Mouse (Mus musculus): ENCODE data around the gene Rasal2. TPM values are rescaled to one million over a fixed set of nuclear protein-coding genes. Genes with fewer than 3 reads are reported as not detected.

The Rasal2 gene
- polyA plus RNA-seq, 1 experiment, result 4.1 TPM

GRCm38 (mm10) chr1:157285366-157285765 is 127.0 kb downstream of the Rasal2 start:
- no peak for TF ChIP-seq TCF3 (IDR thresholded peaks at IDR 0.05; ENCODE audit: insufficient read length, low read depth)
- TF ChIP-seq POLR2AphosphoS2 (IDR thresholded peaks at IDR 0.05; ENCODE audit: insufficient read length, low read depth), result no peak
- Histone ChIP-seq H3K36me3 (ENCODE audit: control insufficient read depth, insufficient read depth) (no peaks in the 10 kb centered on the region), H3ac (ENCODE audit: control insufficient read depth, insufficient read length) (no peak overlapping the region), H3K79me2 (ENCODE audit: control insufficient read depth, insufficient read depth) (no peaks in the 10 kb centered on the region), H3K27me3 (ENCODE audit: control insufficient read depth, insufficient read depth, insufficient read length) (no peaks in the 10 kb centered on the region), H3K4me3 (no peak overlapping the region), H3K4me2 (ENCODE audit: low read depth) (no peak overlapping the region)

- no peaks in the 10 kb centered on the region for H3K36me3 ChIP-seq (ENCODE audit: control insufficient read depth, insufficient read depth)
- H3K79me2 ChIP-seq (ENCODE audit: control insufficient read depth, insufficient read depth), result no peaks in the 10 kb centered on the region
- no peak overlapping the region for H3K4me2 ChIP-seq (ENCODE audit: low read depth)
- H3ac ChIP-seq (ENCODE audit: control insufficient read depth, insufficient read length), result no peak overlapping the region
- no peak overlapping the region for H3K4me3 ChIP-seq
- no peaks in the 10 kb centered on the region for H3K27me3 ChIP-seq (ENCODE audit: control insufficient read depth, insufficient read depth, insufficient read length)
- no peak for TF ChIP-seq SRF (IDR thresholded peaks at IDR 0.05; ENCODE audit: control insufficient read depth, insufficient read length, low read depth)
Measured at GRCm38 (mm10) chr1:157280781-157281180, 131.6 kb downstream of the Rasal2 start.

- no peaks in the 10 kb centered on the region for H3K79me2 ChIP-seq (ENCODE audit: control insufficient read depth, insufficient read depth)
- no peaks in the 10 kb centered on the region for H3K27me3 ChIP-seq (ENCODE audit: control insufficient read depth, insufficient read depth, insufficient read length)
- TF ChIP-seq POLR2AphosphoS2 (IDR thresholded peaks at IDR 0.05; ENCODE audit: insufficient read length, low read depth) (no peak), E2F4 (IDR thresholded peaks at IDR 0.05; ENCODE audit: insufficient read depth) (no peak), MYOG (IDR thresholded peaks at IDR 0.05; ENCODE audit: control insufficient read depth in 1 of 3, insufficient read depth in 1 of 3, insufficient read length in 2 of 3, low read depth in 2 of 3) (no peak), MAX (IDR thresholded peaks at IDR 0.05; ENCODE audit: low read depth) (no peak), POLR2A (IDR thresholded peaks at IDR 0.05; ENCODE audit: insufficient read length, low read depth) (no peak), TCF3 (IDR thresholded peaks at IDR 0.05; ENCODE audit: insufficient read length, low read depth) (no peak), MYOD1 (IDR thresholded peaks at IDR 0.05; ENCODE audit: control insufficient read depth in 1 of 3, insufficient read length in 2 of 3, low read depth in 2 of 3) (no peak), USF1 (IDR thresholded peaks at IDR 0.05; ENCODE audit: low read depth) (no peak)
- no peak overlapping the region for H3K4me3 ChIP-seq
- H3ac ChIP-seq (ENCODE audit: control insufficient read depth, insufficient read length), result no peak overlapping the region
- no peak overlapping the region for H3K4me2 ChIP-seq (ENCODE audit: low read depth)
- H3K36me3 ChIP-seq (ENCODE audit: control insufficient read depth, insufficient read depth), result no peaks in the 10 kb centered on the region
Measured at GRCm38 (mm10) chr1:157275672-157276307, 136.6 kb downstream of the Rasal2 start.

GRCm38 (mm10) chr1:157267894-157268293 is 144.5 kb downstream of the Rasal2 start:
- no peaks in the 10 kb centered on the region for H3K27me3 ChIP-seq (ENCODE audit: control insufficient read depth, insufficient read depth, insufficient read length)
- no peak overlapping the region for H3K4me2 ChIP-seq (ENCODE audit: low read depth)
- no peaks in the 10 kb centered on the region for H3K79me2 ChIP-seq (ENCODE audit: control insufficient read depth, insufficient read depth)
- H3K36me3 ChIP-seq (ENCODE audit: control insufficient read depth, insufficient read depth), result no peaks in the 10 kb centered on the region
- TF ChIP-seq MYOD1 (IDR thresholded peaks at IDR 0.05; ENCODE audit: control insufficient read depth in 1 of 3, insufficient read length in 2 of 3, low read depth in 2 of 3) (no peak), REST (IDR thresholded peaks at IDR 0.05; ENCODE audit: insufficient read depth, insufficient read length) (no peak), E2F4 (IDR thresholded peaks at IDR 0.05; ENCODE audit: insufficient read depth) (no peak), POLR2AphosphoS2 (IDR thresholded peaks at IDR 0.05; ENCODE audit: insufficient read length, low read depth) (no peak), TCF3 (IDR thresholded peaks at IDR 0.05; ENCODE audit: insufficient read length, low read depth) (no peak), SRF (IDR thresholded peaks at IDR 0.05; ENCODE audit: control insufficient read depth, insufficient read length, low read depth) (no peak), TCF12 (IDR thresholded peaks at IDR 0.05; ENCODE audit: insufficient read depth, poor library complexity, severe bottlenecking) (no peak), POLR2A (IDR thresholded peaks at IDR 0.05; ENCODE audit: insufficient read length, low read depth) (no peak), MYOG (IDR thresholded peaks at IDR 0.05; ENCODE audit: control insufficient read depth in 1 of 3, insufficient read depth in 1 of 3, insufficient read length in 2 of 3, low read depth in 2 of 3) (no peak), USF1 (IDR thresholded peaks at IDR 0.05; ENCODE audit: low read depth) (no peak), MAX (IDR thresholded peaks at IDR 0.05; ENCODE audit: low read depth) (no peak), CEBPB (IDR thresholded peaks at IDR 0.05; ENCODE audit: insufficient read depth, poor library complexity, severe bottlenecking) (no peak)
- H3ac ChIP-seq (ENCODE audit: control insufficient read depth, insufficient read length), result no peak overlapping the region
- no peak overlapping the region for H3K4me3 ChIP-seq

- peak overlapping the region; percentile 72 for H3K4me2 ChIP-seq (ENCODE audit: low read depth)
- no peaks in the 10 kb centered on the region for H3K27me3 ChIP-seq (ENCODE audit: control insufficient read depth, insufficient read depth, insufficient read length)
- H3K4me3 ChIP-seq, result peak overlapping the region; percentile 8
- no peaks in the 10 kb centered on the region for H3K36me3 ChIP-seq (ENCODE audit: control insufficient read depth, insufficient read depth)
- TF ChIP-seq MAX (IDR thresholded peaks at IDR 0.05; ENCODE audit: low read depth), result no peak
- no peak for TF ChIP-seq MYOD1 (IDR thresholded peaks at IDR 0.05; ENCODE audit: control insufficient read depth in 1 of 3, insufficient read length in 2 of 3, low read depth in 2 of 3)
- TF ChIP-seq E2F4 (IDR thresholded peaks at IDR 0.05; ENCODE audit: insufficient read depth), result no peak
- TF ChIP-seq MYOG (IDR thresholded peaks at IDR 0.05; ENCODE audit: control insufficient read depth in 1 of 3, insufficient read depth in 1 of 3, insufficient read length in 2 of 3, low read depth in 2 of 3), result no peak
- no peak for TF ChIP-seq TCF12 (IDR thresholded peaks at IDR 0.05; ENCODE audit: insufficient read depth, poor library complexity, severe bottlenecking)
- TF ChIP-seq REST (IDR thresholded peaks at IDR 0.05; ENCODE audit: insufficient read depth, insufficient read length), result no peak
- no peak for TF ChIP-seq CEBPB (IDR thresholded peaks at IDR 0.05; ENCODE audit: insufficient read depth, poor library complexity, severe bottlenecking)
- TF ChIP-seq TCF3 (IDR thresholded peaks at IDR 0.05; ENCODE audit: insufficient read length, low read depth), result no peak
- no peak for TF ChIP-seq SRF (IDR thresholded peaks at IDR 0.05; ENCODE audit: control insufficient read depth, insufficient read length, low read depth)
- no peaks in the 10 kb centered on the region for H3K79me2 ChIP-seq (ENCODE audit: control insufficient read depth, insufficient read depth)
- no peak overlapping the region for H3ac ChIP-seq (ENCODE audit: control insufficient read depth, insufficient read length)
Measured at GRCm38 (mm10) chr1:157256562-157256961, 155.8 kb downstream of the Rasal2 start.

Measured in myocyte (in vitro differentiated cells).